Mouse (Mus musculus): ENCODE results near the gene B230217C12Rik.

Gene B230217C12Rik

GRCm38 (mm10) chr11:97809235-97810121, 31.1 kb upstream of the B230217C12Rik start:
- no peak for DNase-seq (ENCODE audit: low spot score in 2 of 2)

GRCm38 (mm10) chr11:97810356-97810755, 30.2 kb upstream of the B230217C12Rik start:
- DNase-seq (ENCODE audit: low spot score in 2 of 2): no peak

- no peak for DNase-seq (ENCODE audit: low spot score in 2 of 2)
Measured at GRCm38 (mm10) chr11:97810970-97811369, 29.6 kb upstream of the B230217C12Rik start.

- no peak for DNase-seq (ENCODE audit: low spot score in 2 of 2)
Measured at GRCm38 (mm10) chr11:97811569-97812362, 28.8 kb upstream of the B230217C12Rik start.

GRCm38 (mm10) chr11:97812491-97812921, 28.1 kb upstream of the B230217C12Rik start:
- no peak for DNase-seq (ENCODE audit: low spot score in 2 of 2)

- DNase-seq (ENCODE audit: low spot score in 2 of 2): no peak
Measured at GRCm38 (mm10) chr11:97813085-97813484, 27.5 kb upstream of the B230217C12Rik start.

- DNase-seq (ENCODE audit: low spot score in 2 of 2): no peak
Measured at GRCm38 (mm10) chr11:97813746-97814515, 26.6 kb upstream of the B230217C12Rik start.

GRCm38 (mm10) chr11:97815736-97816135, 24.8 kb upstream of the B230217C12Rik start:
- no peak for DNase-seq (ENCODE audit: low spot score in 2 of 2)

GRCm38 (mm10) chr11:97816176-97816575, 24.4 kb upstream of the B230217C12Rik start:
- DNase-seq (ENCODE audit: low spot score in 2 of 2): no peak

- no peak for DNase-seq (ENCODE audit: low spot score in 2 of 2)
Measured at GRCm38 (mm10) chr11:97816916-97817315, 23.7 kb upstream of the B230217C12Rik start.

- no peak for DNase-seq (ENCODE audit: low spot score in 2 of 2)
Measured at GRCm38 (mm10) chr11:97817379-97817778, 23.2 kb upstream of the B230217C12Rik start.

- no peak for DNase-seq (ENCODE audit: low spot score in 2 of 2)
Measured at GRCm38 (mm10) chr11:97818003-97818402, 22.6 kb upstream of the B230217C12Rik start.

- DNase-seq (ENCODE audit: low spot score in 2 of 2): no peak
Measured at GRCm38 (mm10) chr11:97818571-97818970, 22.0 kb upstream of the B230217C12Rik start.

GRCm38 (mm10) chr11:97819102-97819501, 21.5 kb upstream of the B230217C12Rik start:
- no peak for DNase-seq (ENCODE audit: low spot score in 2 of 2)

- DNase-seq (ENCODE audit: low spot score in 2 of 2): no peak
Measured at GRCm38 (mm10) chr11:97819923-97820322, 20.7 kb upstream of the B230217C12Rik start.

GRCm38 (mm10) chr11:97820840-97821239, 19.7 kb upstream of the B230217C12Rik start:
- no peak for DNase-seq (ENCODE audit: low spot score in 2 of 2)

- no peak for DNase-seq (ENCODE audit: low spot score in 2 of 2)
Measured at GRCm38 (mm10) chr11:97821401-97822064, 19.0 kb upstream of the B230217C12Rik start.

GRCm38 (mm10) chr11:97822840-97823603, 17.6 kb upstream of the B230217C12Rik start:
- no peak for DNase-seq (ENCODE audit: low spot score in 2 of 2)

GRCm38 (mm10) chr11:97824168-97824567, 16.4 kb upstream of the B230217C12Rik start:
- DNase-seq (ENCODE audit: low spot score in 2 of 2): no peak

- DNase-seq (ENCODE audit: low spot score in 2 of 2): no peak
Measured at GRCm38 (mm10) chr11:97824895-97825294, 15.7 kb upstream of the B230217C12Rik start.

Data from right cerebral cortex, postnatal 36 days (tissue).